Mouse (Mus musculus) layer of hippocampus, adult 9-10 months (tissue): ENCODE measurements at regions not wholly inside any gene's neighbourhood (a gene's known extent, or its start where the extent isn't known, plus 50 kb on each side); places are given as distances from the start of the nearest gene placed in this dataset.
A peak's percentile ranks its signal among the peaks of the same experiment; 100 is the strongest.

ENCODE experiments used
- DNase-seq: peaks from one replicate; pipeline ENCODE4 v3.0.0; 2022; ENCODE audit warnings: low spot score

DNA sequence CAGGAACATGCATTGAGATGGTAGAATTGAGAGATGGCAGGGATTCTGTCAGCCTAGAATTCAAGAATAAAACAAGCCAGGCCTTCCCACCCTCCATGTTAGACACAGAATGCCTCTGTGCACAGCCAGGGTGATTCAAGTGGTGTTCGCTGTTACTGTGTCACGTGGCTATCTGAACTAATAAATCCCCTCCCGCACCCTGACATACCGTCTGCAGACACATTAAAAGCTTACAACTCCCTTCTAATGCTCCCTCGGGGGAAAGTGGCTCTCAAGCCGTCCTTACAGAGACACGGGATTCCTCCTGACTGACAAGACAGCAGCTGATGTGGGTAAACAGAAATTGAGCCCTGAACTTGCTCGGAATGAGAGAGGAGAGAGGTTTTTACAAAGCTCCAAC is 279.1 kb downstream of the Prex1 start:
- no peak for DNase-seq

DNA sequence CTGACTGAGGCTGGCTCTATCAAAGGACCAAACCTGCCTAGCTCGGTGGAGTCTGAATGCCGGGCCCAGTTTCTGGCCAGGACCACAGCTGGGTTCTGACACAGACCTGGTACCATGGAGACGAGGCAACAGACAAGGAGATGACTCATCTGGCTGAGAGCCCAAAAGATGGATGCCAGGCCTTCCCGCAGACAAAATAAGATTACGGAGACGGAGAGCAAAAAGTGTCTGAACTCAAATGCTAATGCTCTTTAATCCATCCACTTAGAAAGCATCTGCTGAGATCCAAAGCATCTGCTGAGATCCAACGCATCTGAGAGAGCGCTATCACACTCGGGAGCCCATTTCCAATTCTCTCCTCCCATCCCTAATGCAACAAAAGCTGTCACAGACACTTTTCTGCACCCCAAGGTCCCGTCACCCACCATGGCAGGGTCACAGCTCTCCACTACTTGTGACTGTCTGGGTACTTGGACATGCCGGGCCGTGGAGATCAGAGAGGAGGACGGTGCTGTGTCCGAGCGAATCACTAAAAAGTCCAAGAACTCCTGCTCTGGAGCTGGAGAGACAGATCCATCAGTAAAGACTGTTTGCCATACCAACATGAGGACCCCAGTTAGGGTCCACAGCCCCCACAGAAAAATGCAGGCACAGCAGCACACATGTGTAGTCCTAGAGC is 278.3 kb upstream of the Sulf2 start:
- no peak for DNase-seq

DNA sequence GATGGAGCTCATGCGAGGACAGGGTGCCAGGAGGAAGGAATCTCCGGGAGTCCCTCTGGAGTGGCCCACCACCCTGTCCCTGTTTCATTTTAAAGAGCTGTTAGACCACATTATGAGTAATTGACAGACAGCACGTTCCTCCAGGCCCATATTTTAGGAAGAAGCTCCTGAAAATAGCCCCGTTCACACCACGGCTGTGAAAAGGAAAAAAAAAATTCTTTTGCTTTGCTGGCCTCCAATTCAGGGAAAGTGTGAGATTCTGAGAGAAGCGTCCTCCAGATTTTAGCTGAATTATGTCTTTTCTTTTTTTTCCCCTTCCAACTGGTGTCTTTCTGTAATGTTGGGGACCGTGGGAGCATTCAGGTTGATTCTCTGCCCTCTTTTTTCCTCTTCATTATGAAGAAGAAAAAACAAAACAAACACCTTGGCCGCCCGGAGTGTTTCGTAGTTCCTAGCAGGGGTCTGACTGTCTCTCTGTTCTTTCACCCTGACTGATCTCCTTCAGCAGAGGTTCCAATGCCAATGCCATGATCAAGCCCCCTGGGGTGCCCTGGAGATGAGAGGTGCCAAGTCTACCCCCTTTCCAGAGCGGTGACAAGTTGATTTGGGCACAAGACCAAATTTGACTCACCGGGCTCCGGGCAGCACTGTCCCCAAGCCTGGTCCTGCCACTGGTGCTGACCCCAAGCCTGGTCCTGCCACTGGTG is 277.6 kb upstream of the Sulf2 start:
- no peak for DNase-seq

DNA sequence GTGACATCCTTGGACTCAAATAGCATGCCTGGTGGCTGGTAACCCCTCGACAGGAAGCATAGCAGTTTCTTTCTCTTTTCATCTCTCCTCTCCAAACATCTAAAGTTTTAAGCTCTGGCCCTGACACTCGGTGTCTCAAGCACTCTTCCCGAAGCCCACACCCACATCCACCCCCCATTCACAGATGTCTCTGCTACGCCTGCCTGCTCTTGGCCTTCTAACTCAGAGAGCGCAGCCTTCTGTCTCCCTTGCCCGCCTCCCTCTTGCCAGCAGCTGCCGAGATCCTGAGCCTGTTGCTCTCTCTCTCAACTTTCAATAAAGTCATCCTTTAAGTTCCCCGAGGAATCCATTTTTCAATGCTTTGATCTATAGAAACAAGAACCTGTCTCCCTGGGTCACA is 277.1 kb upstream of the Sulf2 start:
- no peak for DNase-seq

DNA sequence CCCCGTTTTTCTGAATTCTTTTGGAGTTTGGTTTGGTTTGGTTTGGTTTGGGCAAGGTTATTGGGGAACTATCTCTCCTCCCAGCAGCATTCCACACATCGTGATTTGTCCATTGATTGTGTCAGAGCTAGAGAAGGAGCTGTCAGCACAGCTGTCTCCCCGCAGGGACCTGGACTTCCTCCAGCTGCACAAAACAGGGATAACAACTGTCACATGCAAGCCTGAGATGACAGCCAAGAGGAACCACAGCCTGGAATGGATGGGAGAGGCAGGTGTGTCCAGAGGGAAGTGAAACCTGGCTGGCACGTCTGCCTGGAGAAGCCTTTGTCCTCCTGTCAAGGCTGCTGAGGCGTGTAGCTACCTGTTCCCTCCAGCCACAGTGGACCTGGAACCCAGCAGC is 274.5 kb upstream of the Sulf2 start:
- DNase-seq, result no peak

DNA sequence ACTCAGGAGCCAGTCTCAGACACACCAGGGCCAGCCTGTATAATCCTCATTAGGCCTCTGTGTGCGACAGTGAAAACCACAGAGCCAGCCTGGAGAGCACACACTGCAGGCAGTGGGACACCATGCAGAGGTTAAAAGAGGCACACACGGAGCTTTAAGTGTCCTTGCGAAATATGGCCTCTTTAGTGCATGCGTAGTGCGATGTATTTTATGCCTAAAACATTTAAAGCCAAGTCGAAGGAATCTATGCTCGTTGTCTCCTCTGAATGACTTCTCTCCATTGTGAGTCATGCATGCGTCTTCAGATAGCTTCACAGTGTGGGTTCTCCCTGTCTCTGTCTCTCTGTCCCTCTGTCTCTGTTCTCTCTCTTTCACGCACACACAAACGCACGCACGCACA is 274.0 kb upstream of the Sulf2 start:
- DNase-seq, result no peak

DNA sequence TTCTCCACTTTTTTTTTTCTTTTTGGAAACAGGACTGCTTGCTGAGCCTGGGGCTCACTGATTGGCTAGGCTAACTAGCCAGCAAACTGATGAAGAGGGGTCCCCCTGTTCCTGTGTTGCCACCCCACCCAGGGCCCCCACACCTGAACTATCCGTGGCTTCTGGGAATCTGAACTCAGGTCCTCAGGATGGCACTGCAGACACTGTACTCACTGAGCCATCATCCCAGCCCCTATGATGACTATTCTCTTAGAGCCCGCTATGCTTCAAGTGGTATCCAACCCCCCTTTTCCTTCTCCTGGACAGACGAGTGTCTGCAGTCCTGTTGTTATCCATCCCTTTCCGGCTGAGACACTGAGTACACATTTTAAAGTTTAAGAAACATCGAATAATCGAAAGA is 271.9 kb upstream of the Sulf2 start:
- no peak for DNase-seq

DNA sequence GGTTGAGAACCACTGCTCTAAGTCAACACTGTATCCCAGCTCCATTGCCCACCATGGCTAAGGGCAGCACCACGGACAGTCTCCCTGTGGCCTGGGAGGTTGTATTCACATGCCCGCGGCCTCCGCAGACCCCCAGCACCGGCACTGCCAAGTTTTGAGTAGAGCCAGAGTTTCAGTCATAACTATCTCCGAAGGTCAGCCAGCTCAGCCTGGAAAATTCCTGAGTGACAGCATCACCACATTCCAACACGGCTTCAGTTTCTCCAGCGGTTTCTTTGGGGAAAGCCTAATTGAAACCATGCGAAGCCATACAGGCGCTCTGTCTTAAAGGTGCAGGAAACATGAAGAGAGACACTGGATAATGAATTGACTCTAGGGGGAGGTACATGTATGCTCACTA is 271.5 kb upstream of the Sulf2 start:
- DNase-seq, result no peak

DNA sequence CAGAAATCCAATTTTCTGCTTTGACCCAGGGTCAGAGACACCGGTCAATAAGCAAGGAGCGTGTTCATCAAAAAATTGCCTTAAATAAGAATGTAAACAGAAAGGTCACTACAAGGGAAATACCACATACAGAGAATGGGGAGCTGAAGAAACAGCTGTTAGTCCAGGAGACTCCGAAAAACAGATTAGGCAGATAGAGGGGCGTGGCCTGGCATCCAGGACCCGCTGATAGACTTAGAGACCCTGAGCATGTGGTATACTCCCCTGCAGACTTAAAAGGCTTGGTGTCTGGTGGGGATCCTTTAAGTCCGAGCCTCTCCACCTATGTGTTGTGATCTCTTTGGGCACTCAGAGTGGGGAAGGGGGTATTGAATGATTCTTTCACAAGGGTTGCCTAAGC is 271.0 kb upstream of the Sulf2 start:
- DNase-seq, result no peak

DNA sequence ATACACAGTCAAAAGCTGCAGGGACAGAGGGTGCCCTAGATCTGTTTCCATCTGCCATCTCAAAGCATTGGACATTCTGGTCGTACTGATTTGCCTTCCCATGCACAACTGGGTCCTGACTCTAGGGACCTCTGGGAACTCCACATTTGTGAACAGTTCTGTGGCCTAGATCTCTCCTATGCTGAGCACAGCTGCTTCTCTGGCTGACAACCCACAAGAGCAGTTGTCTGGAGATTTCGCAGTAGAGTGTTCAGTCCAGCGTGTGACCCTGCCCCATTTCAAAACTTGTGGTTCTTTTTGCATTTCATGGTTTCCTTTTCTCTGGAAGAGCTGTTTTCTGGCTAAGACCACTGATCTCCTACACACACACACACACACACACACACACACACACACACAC is 269.7 kb upstream of the Sulf2 start:
- DNase-seq, result no peak

DNA sequence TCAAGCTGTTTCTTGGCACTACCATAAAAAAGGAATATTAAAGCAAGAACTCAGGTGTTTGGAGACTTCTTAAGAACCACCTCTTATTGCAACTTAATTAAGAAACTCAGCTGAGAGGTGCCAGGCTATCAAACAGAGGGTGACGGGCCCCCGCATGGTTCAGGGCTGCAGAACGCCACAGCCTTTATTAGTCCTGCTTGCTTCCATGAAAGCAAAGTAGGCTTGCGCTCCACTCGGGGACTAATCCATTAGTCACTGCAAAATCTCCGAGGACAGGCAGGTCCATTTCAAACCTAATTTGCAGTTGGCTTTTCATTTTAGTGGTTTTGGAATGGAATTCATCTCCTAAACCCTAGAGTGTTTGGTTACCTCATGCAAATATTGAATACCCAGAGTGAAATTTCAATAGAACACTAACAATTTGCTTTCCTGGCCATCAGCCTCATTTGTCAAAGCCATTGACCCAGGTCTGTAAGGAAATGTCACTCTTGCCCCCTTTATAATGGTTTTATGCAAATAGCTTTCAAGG is 267.7 kb upstream of the Sulf2 start:
- DNase-seq, result no peak

DNA sequence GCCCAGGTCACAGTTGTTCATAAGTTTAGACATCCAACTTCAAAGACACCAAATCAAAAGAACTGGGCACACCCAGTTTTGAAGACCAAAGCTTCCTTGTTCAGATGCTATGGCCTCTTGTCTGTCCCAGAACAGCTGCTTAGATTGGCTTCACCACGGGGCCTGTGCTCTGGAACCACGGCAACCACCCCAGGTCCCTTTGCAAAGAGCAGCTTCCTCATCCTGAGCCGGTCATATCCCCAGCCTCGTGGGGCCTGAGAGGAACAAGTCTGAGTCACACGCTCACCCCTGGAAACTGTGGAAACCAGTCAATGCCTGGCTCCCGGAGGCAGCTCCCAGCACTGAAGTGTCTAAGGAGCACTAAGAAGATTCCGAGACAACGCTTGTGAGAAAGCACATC is 264.8 kb upstream of the Sulf2 start:
- DNase-seq, result no peak

DNA sequence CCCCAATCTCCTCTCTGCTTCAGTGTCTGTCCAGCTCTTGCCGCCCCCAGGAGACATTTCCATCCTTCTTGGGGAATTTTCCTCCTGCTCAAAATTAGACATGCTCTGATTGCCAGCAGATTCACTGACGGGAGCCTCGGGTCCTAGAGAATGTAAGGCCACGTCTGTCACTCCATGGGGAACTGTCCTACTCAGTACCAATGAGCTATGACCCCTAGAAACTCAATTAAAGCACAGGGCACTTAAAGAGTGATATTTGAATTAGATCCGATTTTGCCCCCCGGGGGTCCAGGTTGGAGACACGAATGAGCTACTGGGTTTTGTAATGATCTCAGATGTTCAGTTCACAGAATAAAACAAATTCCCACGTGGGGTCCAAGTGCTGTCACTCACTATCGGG is 263.8 kb upstream of the Sulf2 start:
- DNase-seq, result no peak

DNA sequence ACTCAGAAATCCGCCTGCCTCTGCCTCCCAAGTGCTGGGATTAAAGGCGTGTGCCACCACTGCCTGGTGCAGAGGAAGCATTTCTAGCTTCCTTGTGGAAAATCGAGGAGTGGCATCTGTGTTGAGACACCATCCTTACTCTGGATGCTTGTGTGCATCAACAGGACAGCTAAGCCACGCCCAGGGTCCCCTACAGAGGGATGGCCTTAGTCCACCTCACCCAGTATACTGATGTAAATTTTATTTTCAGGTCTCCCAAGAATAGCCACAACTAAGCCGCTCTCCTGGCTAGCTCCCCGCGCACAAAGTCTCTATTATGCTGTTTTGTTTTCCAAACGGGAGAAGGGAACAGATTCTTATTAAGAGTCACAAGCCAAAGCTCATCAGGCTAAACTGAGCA is 262.8 kb upstream of the Sulf2 start:
- no peak for DNase-seq

DNA sequence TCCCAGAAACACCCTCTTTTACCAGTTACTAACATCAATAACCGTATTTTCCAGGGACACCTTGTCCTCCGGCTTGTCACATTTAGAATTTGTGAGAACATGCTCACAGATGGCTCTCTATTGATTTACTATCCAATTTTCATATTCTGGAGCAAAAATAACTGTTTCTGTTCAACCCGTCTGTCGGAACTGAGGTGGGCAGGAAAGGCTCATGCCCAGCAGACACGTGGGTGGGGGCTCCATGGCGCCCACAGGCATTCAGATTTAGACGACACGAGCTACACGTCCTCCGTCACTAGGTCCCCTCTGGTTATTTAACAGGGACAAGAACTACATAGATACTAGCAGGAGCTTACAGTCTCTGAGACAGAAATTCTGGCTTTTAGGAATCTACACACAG is 262.2 kb upstream of the Sulf2 start:
- peak; percentile 73 for DNase-seq

DNA sequence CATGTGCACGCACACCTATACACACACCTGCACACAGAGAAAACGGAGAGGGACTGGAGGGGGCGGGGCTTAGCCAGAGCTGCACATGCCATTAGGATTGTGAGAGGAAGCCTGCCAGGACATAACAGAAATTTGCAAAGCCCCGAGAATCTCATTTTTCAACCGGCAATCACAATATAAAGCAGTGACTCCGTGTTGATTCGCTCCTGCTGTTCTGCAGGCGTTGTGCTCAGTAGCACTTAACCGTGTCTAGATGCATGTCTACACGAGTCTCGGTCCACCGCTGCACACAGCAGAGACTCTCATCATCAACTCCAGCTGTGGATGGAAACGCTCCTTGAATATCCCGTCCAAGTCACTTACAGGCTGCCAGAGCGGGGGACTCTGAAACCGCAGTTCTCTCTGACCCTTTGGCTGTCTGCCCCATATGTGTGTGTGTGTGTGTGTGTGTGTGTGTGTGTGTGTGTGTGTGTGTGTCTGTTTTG is 260.1 kb upstream of the Sulf2 start:
- no peak for DNase-seq

DNA sequence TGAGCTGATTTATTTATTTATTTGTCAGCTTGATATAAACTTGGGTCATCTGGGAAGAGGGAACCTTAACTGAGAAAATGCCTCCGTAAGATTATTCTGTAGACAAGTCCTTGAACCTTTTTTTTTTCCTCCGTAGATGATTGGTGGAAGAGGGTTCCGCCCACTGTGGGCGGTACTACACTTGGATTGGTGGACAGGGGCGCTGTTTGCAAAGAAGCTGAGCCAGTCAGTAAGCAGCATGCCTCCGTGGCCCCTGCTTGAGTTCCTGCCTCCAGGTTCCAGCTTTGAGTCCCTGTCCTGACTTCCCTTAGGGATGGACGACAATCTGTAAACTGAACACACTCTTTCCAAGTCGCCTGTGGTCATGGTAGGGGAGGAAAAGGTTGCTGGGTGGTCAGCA is 259.4 kb upstream of the Sulf2 start:
- DNase-seq, result no peak

DNA sequence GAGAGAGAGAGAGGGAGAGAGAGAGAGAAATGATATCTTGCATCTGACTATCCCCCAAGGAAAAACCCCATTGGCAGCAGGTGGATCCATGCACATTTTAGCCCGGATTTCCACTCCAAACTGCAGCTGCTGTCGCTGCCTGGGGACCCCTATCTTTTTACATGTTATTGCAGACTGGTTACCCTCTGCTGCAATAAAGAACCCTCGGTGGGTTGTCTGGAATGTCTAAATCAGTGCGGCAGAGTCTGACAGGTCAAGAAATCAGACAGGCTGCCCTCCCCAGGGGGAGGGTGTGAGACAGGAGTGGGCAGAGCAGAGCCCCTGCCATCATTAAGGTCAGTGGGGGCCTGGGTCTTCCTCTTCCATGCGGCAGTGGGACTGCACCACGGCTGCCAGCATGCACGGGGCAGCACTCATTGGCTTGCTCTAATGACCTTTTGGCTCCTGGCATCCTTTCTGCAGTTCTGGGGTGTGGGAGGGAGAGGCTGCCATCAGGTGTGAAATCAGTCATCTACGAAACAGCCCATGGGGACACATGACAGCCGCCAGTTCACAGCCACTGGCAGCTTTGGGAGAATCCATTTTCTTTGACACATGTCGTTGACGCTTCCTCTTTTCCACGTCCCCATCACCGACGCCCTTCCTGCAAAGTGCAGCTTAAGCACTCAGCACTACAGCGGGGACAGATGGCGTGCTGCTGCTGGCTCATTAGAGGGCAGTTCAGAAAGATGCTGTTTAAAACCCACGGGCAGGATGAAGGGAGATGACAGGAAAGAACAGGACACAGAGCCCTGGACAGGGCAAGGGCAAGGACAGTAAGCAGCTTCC is 256.8 kb upstream of the Sulf2 start:
- DNase-seq, result no peak

DNA sequence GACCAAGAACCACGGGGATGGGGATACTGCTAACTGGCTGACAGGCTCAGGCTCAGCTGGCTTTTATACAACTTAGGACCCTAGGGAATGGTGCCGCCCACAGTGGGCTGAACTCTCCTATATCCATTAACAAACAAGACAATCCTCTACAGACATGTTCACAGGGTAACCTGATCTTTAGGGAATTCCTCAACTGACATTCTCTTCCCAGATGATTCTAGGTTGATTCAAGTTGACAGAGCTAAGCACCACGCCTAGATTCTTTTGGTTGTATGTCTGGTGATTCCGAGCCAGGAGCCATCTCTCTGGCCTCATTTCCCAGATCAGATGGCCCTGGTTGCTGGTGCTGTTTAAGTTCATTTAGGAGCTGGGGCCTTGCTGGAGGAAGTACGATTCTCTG is 253.9 kb upstream of the Sulf2 start:
- no peak for DNase-seq

DNA sequence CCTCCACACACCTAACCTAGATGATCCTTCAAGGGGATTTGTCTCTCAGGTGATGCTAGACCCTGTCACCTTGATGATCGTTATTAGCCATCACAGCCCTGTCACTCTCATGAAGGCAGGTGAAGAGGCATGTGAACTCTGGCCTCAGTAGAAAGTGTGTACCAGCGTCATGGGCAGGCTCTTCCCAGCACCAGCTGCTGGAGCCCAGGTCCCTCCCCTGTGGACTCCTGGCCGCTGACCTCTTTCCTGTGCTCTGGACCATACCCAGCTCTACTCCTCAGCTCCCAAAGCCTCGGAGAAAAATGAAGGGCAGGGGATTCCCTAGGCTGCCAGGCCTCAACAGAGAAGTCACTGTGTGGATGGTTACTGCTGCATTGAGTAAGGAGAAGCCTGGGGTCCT is 253.3 kb upstream of the Sulf2 start:
- no peak for DNase-seq

DNA sequence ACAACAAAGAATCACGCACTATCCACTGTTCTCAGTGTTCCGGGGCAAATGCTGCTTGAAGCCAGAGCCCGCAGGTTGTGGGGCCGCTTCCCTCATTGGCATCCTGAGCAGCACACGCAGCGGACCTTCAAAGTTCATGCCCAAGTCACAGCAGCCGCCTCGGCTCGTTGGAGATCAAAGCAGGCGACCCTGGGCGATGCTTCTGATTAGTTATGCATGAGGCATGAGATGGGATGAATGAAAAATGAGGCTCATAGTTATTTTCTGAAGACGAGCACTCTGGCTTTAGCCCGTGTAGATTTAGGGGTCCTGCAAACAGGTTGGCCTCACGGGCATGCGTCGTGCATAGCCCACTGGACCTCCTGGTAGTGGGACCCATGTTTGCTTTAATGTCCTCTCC is 252.5 kb upstream of the Sulf2 start:
- no peak for DNase-seq

DNA sequence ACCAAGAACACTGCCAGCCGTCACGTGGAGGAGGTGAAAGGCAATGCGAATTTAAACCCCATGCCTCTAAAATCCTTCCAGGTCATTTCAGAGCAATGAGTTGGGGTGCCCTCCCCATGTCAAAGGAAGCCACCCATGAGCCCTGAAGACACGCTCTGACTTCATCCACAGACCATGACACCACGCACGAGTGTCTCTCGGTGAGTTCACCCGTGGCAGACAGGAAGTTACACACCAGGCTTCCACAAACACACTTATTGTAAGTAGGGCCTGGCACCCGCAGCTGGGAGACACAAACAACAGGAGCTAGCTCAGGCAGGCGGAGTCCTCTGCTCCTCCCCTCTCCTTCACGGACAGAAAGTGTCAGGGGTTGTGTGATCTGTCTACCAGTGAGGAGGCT is 251.4 kb upstream of the Sulf2 start:
- no peak for DNase-seq

DNA sequence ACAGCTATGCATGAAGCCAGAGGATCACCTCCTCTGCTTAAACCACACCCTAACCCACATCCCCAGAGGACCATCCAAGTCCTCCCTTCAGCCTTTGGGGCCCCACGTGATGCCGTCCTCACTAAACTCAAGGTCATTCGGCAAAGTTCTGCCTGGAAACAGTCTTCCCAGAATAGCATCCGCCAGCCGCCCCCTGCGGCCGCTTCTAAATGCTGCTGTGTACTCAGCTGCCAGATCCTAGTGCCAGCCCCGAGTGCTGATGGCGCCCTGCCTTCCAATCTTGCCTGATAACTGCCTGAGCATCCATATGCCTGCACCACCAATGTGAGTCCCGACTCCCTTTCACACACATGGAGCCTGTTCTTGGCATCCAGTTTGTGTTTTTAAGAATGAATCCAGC is 247.9 kb upstream of the Sulf2 start:
- peak; percentile 32 for DNase-seq
